Mouse (Mus musculus) neural tube, embryonic 10.5 days (tissue): ENCODE data around the gene 1700010B08Rik.
"Not testable (repeated sequence)": the region's sequence is repeated elsewhere in the genome, so short reads cannot be mapped to it uniquely, and the experiment has no call there.

Experiments used
- DNase-seq: peaks from one replicate; pipeline ENCODE4 v3.0.0-alpha.2; 2017; ENCODE audit warnings: low spot score; ENCODE audit errors: extremely low spot score

Gene 1700010B08Rik

GRCm38 (mm10) chr2:173719115-173719514 lies at the start of gene 1700010B08Rik:
Gene 1700010B08Rik (plus strand): TSS chr2:173719415.
- not testable (repeated sequence) for DNase-seq

DNA sequence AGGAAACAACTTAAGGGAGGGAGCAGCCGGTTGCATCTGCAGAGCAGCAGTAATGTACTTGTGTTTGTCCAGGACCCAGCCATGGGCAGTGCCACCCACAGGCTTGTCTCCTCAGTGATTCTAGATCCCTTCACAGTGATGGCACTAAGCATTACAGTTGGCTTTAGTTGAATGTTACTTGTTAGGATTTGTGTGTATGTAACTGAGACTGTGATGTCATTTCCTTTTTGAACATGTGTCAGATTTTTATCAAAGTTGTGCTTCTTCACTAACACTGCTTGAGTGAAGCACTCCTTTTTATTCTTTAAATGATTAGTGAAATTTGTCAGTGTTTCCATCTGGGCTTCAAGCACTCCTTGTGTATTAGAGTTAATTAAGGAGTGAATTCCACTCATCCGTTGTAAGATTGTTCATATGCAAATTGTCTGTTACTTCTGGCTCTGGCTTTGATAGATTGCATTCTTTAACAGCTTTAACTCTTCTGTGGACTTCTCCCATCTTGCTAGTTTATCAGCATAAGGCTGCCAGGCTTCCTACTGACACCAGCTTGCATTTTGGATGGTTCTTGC lies 46.8 kb upstream of the 1700010B08Rik start:
- DNase-seq = no peak

DNA sequence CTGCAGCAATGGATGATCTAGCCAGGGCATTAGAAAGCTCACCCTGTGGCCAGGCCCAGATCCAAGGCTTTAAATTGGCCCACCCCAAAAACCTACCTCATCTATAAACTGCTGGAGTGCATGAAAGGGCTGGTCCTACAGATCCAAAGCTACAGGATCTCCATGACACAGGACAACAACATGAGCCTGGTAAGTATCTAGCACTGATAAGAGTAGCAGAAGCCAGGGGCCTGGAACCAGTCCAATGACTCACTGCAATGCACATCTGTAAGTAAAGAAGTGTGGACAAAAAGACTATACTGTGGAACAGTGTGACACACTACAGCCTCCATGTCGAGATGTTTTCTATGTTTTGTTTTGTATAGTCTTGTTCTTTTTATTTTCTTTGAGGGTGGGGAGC lies 45.7 kb upstream of the 1700010B08Rik start:
- no peak for DNase-seq

DNA sequence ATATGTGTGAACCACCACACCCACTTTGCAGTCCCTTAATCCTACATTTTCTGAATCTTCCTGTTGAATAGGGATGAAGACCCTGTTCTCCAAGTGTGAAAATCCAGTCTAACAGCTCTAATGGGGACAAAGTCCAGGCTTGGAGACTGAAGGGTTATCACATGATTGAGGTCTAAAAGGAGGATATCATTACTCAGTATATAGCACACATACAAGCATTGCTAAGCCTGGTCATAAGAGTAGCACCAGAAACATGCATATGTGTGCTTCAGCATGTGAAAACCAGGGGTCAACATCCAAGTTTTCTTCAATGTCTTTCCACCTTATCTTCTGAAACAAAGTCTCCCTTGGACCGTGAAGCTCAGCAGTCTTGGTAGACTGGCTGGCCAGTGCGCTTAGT lies 40.6 kb upstream of the 1700010B08Rik start:
- no peak for DNase-seq

GRCm38 (mm10) chr2:173679217-173679616 lies 40.0 kb upstream of the 1700010B08Rik start:
- DNase-seq = no peak

GRCm38 (mm10) chr2:173680153-173680552 lies 39.1 kb upstream of the 1700010B08Rik start:
- DNase-seq = no peak

DNA sequence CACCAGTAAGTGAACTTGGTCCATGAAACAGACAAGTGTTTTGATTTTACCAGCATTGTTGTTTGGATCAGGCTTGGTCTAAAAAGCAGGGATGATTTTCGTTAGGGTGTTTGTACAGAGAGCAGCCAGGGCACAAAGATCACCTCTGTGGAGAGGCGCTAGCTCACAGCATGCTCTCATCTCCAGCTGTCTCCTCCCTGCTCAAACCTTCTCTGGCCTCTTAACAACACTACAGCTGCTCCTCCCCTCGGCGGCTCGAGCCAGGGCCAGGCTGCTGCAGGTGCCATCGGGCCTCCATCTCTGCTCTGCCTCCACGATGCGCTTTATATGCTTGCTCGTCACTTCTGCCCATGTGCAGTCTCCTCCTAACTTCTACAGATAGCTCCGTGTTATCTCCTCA lies 36.4 kb upstream of the 1700010B08Rik start:
- DNase-seq = no peak

- DNase-seq = no peak
These were observed 33.3 kb upstream of the 1700010B08Rik start for GRCm38 (mm10) chr2:173685781-173686361.

GRCm38 (mm10) chr2:173687363-173687762 lies 31.9 kb upstream of the 1700010B08Rik start:
- DNase-seq = no peak

- no peak for DNase-seq
These were observed 29.4 kb upstream of the 1700010B08Rik start for GRCm38 (mm10) chr2:173689835-173690234.

GRCm38 (mm10) chr2:173691748-173692147 lies 27.5 kb upstream of the 1700010B08Rik start:
- no peak for DNase-seq

DNA sequence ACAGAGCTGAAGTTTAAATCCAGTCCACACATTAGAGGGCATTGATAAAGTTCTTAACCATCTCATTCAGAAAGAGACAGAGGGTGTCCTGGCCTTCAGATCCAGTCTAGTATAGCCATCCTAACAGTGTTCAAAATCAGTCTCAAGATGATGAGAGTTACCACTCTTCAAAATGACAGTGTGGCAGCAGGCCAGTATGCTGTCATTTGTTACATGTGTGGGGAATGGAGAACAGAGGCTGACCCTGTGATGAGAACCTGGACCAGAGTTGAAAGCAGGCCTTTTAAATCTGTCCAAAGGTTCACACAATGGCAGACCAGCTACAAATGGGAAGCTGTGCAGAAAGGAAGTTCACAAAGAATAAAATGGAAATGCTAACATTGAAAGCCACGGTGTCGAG lies 26.5 kb upstream of the 1700010B08Rik start:
- DNase-seq = no peak

GRCm38 (mm10) chr2:173698850-173699249 lies 20.4 kb upstream of the 1700010B08Rik start:
- no peak for DNase-seq

DNA sequence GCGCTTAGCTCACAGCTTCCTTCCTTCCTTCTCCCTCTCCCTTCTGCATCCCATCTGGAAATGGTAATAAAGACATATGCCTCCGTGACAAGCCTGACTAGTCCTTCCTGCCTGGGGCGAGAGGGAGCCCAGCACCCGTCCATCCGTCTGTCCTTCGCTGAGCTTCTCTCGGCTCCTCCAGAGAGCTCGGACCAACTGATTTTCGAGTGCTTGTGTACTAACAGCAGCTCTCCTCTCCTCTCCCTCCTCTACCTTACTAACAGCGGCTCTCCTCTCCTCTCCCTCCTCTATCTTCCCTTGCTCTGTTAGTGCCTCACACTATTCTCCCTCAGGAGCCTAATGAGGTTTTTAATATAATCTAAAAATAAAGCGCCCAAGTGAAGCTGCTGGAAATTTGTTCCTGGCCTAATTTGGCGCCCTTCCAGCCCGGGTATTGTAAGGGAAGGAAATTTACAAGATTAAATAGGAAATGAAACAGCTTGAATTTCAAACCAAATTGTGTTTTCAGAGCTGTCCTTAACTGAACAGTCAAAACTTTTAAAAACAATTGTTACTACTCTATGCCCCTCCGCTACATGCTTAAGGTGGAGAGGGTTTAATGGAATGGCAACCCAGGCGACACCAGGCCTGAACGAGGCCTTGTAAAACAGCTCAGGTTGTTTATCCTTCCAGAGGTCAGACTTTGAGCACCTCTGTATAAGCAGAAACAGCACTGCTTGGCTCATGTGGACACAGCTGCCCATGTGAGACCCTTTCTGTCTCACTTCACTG lies 16.9 kb upstream of the 1700010B08Rik start:
- DNase-seq = no peak

GRCm38 (mm10) chr2:173702867-173703237 lies 16.4 kb upstream of the 1700010B08Rik start:
- DNase-seq = no peak

DNA sequence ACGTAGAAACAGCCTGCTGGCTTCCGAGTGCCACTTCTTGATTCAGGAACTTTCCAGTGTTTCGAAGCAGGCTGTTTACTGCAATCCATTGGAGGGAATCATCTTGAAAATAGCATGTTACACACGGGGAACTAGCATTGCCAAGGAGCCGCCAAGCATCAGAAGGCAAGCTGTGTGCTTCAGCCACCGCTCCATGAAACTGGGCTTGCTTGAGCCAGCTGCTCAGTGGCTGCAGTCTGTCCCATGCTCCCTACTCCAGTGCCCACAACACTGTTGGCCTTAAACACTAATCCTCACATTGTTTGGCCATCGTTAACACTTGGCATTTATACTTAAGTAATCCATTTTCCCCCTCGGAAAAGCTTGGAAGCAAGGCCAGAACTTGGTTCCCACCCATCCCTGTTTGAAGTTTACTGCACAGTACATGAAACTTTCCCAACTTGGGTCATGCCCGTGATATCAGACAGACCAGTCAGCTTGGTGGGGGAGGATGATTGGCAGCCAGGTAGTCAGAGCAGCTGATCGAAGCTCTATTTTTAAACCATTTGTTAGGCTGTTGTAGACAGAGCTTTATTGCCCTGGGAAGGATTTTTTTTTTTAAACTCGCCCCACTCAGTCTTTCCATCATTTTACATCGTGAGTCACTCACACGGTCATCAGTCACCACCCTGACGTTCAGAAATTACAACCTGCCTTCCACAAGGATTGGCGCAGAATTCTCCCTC lies 13.2 kb upstream of the 1700010B08Rik start:
- no peak for DNase-seq

DNA sequence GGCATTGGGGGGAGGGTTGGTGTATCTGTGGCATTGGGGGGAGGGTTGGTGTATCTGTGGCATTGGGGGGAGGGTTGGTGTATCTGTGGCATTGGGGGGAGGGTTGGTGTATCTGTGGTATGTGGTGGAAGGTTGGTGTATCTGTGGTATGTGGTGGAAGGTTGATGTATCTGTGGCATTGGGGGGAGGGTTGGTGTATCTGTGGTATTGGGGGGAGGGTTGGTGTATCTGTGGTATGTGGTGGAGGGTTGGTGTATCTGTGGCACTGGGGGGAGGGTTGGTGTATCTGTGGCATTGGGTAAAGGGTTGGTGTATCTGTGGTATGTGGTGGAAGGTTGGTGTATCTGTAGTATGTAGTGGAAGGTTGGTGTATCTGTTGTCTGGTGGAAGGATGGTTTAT lies 11.6 kb upstream of the 1700010B08Rik start:
- not testable (repeated sequence) for DNase-seq

GRCm38 (mm10) chr2:173710193-173710592 lies 9.0 kb upstream of the 1700010B08Rik start:
- DNase-seq = no peak

GRCm38 (mm10) chr2:173712656-173713055 lies 6.6 kb upstream of the 1700010B08Rik start:
- DNase-seq = no peak

DNA sequence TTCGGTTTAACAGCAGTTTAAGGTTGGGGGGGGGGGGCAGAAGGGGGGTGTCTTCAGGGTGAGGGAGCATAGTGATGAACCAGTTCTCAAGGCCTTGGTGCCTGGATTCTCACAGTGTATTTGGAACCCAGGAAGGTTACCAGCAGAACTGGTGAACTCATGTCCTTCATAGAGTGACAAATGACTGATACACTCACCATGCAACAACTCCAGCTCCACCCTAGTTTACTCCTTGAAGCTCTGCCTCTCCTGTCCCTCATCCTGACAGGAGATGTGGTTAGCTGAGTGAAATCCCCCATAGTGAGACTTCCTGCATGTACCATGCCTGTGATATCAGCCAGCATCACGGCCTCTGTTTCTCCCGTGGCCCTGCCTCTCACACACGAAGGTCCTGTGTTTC lies 6.0 kb upstream of the 1700010B08Rik start:
- DNase-seq = no peak

- DNase-seq = no peak
These were observed 4.5 kb upstream of the 1700010B08Rik start for GRCm38 (mm10) chr2:173714620-173715218.

- DNase-seq = no peak
These were observed 2.2 kb upstream of the 1700010B08Rik start for GRCm38 (mm10) chr2:173716966-173717365.
